Mouse (Mus musculus): ENCODE measurements around the gene Atrnl1.

Atrnl1 gene

GRCm38 (mm10) chr19:58117595-58117994 lies 506.8 kb downstream of the Atrnl1 start:
- in situ Hi-C loops (cut with MboI) = no loop called here

GRCm38 (mm10) chr19:58118141-58118835 lies 507.5 kb downstream of the Atrnl1 start:
- in situ Hi-C loops (cut with MboI) = no loop called here

GRCm38 (mm10) chr19:58118864-58119263 lies 508.0 kb downstream of the Atrnl1 start:
- in situ Hi-C loops (cut with MboI) = no loop called here

GRCm38 (mm10) chr19:58119681-58120173 lies 508.9 kb downstream of the Atrnl1 start:
- in situ Hi-C loops (cut with MboI) = no loop called here

GRCm38 (mm10) chr19:58120661-58121060 lies 509.8 kb downstream of the Atrnl1 start:
- in situ Hi-C loops (cut with MboI) = no loop called here

GRCm38 (mm10) chr19:58121628-58122027 lies 510.8 kb downstream of the Atrnl1 start:
- in situ Hi-C loops (cut with MboI) = no loop called here

- in situ Hi-C loops (cut with MboI) = no loop called here
Measured at GRCm38 (mm10) chr19:58123620-58124019, 512.8 kb downstream of the Atrnl1 start.

GRCm38 (mm10) chr19:58124566-58124965 lies 513.7 kb downstream of the Atrnl1 start:
- in situ Hi-C loops (cut with MboI) = no loop called here

GRCm38 (mm10) chr19:58125010-58125409 lies 514.2 kb downstream of the Atrnl1 start:
- in situ Hi-C loops (cut with MboI) = no loop called here

GRCm38 (mm10) chr19:58131896-58132295 lies 521.1 kb downstream of the Atrnl1 start:
- in situ Hi-C loops (cut with MboI) = no loop called here

- in situ Hi-C loops (cut with MboI) = no loop called here
Measured at GRCm38 (mm10) chr19:58140191-58140784, 529.5 kb downstream of the Atrnl1 start.

GRCm38 (mm10) chr19:58143853-58144454 lies 533.1 kb downstream of the Atrnl1 start:
- in situ Hi-C loops (cut with MboI) = no loop called here

GRCm38 (mm10) chr19:58145521-58145920 lies 534.7 kb downstream of the Atrnl1 start:
- in situ Hi-C loops (cut with MboI) = no loop called here

GRCm38 (mm10) chr19:58151257-58151656 lies 540.4 kb downstream of the Atrnl1 start:
- in situ Hi-C loops (cut with MboI) = no loop called here

- in situ Hi-C loops (cut with MboI) = no loop called here
Measured at GRCm38 (mm10) chr19:58161569-58161968, 550.7 kb downstream of the Atrnl1 start.

- in situ Hi-C loops (cut with MboI) = no loop called here
Measured at GRCm38 (mm10) chr19:58164896-58165634, 554.2 kb downstream of the Atrnl1 start.

GRCm38 (mm10) chr19:58165635-58166015 lies 554.8 kb downstream of the Atrnl1 start:
- in situ Hi-C loops (cut with MboI) = no loop called here

GRCm38 (mm10) chr19:58166147-58166546 lies 555.3 kb downstream of the Atrnl1 start:
- in situ Hi-C loops (cut with MboI) = no loop called here

- in situ Hi-C loops (cut with MboI) = no loop called here
Measured at GRCm38 (mm10) chr19:58178410-58178809, 567.6 kb downstream of the Atrnl1 start.

- in situ Hi-C loops (cut with MboI) = no loop called here
Measured at GRCm38 (mm10) chr19:58180773-58181172, 569.9 kb downstream of the Atrnl1 start.
